Mouse (Mus musculus): ENCODE measurements around the gene Klhl22.

Gene Klhl22

GRCm38 (mm10) chr16:17759344-17759773, at the start of gene Klhl22:
Gene Klhl22, plus strand, starts transcription at chr16:17759618.
- peaks cover 41% of the 10 kb centered on the region for H3K27me3 ChIP-seq (ENCODE audit: insufficient read depth, low read length)
- H3K9me3 ChIP-seq (ENCODE audit: low read length) = peaks cover 17% of the 10 kb centered on the region
- H3K4me1 ChIP-seq (replicated peaks; ENCODE audit: low read depth, low read length) = peaks cover 40% of the 10 kb centered on the region
- peaks cover 26% of the 10 kb centered on the region for H3K36me3 ChIP-seq (ENCODE audit: insufficient read depth, low read length)
- peak within 1 kb of the TSS; percentile 80 for H3K4me3 ChIP-seq (replicated peaks; ENCODE audit: low read length)
- no peak for TF ChIP-seq CTCF (conservative IDR thresholded peaks at IDR 0.05; ENCODE audit: low read length)
- TF ChIP-seq NANOG (IDR thresholded peaks at IDR 0.05; ENCODE audit: borderline replicate concordance, low read length) = no peak
- TF ChIP-seq POU5F1 (IDR thresholded peaks at IDR 0.05; ENCODE audit: borderline replicate concordance, low read length) = no peak

- Histone ChIP-seq H3K4me1 (replicated peaks; ENCODE audit: low read depth, low read length) (peaks cover 16% of the 10 kb centered on the region), H3K9me3 (ENCODE audit: low read length) (no peaks in the 10 kb centered on the region), H3K4me3 (replicated peaks; ENCODE audit: low read length) (no peak overlapping the region), H3K27me3 (ENCODE audit: insufficient read depth, low read length) (no peaks in the 10 kb centered on the region), H3K36me3 (ENCODE audit: insufficient read depth, low read length) (peaks cover 8% of the 10 kb centered on the region; the same call in 1 of the 2 replicates)
- no peak for TF ChIP-seq POU5F1 (IDR thresholded peaks at IDR 0.05; ENCODE audit: borderline replicate concordance, low read length)
- no peak for TF ChIP-seq CTCF (conservative IDR thresholded peaks at IDR 0.05; ENCODE audit: low read length)
- TF ChIP-seq NANOG (IDR thresholded peaks at IDR 0.05; ENCODE audit: borderline replicate concordance, low read length) = no peak
Measured at GRCm38 (mm10) chr16:17717791-17718190, 41.6 kb upstream of the Klhl22 start.

- TF ChIP-seq CTCF (conservative IDR thresholded peaks at IDR 0.05; ENCODE audit: low read length) = no peak
- TF ChIP-seq NANOG (IDR thresholded peaks at IDR 0.05; ENCODE audit: borderline replicate concordance, low read length) = no peak
- no peaks in the 10 kb centered on the region for H3K9me3 ChIP-seq (ENCODE audit: low read length)
- no peaks in the 10 kb centered on the region for H3K27me3 ChIP-seq (ENCODE audit: insufficient read depth, low read length)
- peak overlapping the region; percentile 96 for H3K4me3 ChIP-seq (replicated peaks; ENCODE audit: low read length)
- H3K36me3 ChIP-seq (ENCODE audit: insufficient read depth, low read length) = peaks cover 8% of the 10 kb centered on the region; the same call in 1 of the 2 replicates
- peaks cover 16% of the 10 kb centered on the region for H3K4me1 ChIP-seq (replicated peaks; ENCODE audit: low read depth, low read length)
Measured at GRCm38 (mm10) chr16:17721114-17721808, 38.2 kb upstream of the Klhl22 start.

GRCm38 (mm10) chr16:17721822-17722460, 37.5 kb upstream of the Klhl22 start:
- H3K4me3 ChIP-seq (replicated peaks; ENCODE audit: low read length) = peak overlapping the region; percentile 96

GRCm38 (mm10) chr16:17722461-17723324, 36.7 kb upstream of the Klhl22 start:
- TF ChIP-seq CTCF (conservative IDR thresholded peaks at IDR 0.05; ENCODE audit: low read length) (0 out of 2 replicates have a peak, but pooled peaks have one; percentile 6), NANOG (IDR thresholded peaks at IDR 0.05; ENCODE audit: borderline replicate concordance, low read length) (no peak), POU5F1 (IDR thresholded peaks at IDR 0.05; ENCODE audit: borderline replicate concordance, low read length) (no peak)
- peaks cover 19% of the 10 kb centered on the region for H3K4me1 ChIP-seq (replicated peaks; ENCODE audit: low read depth, low read length)
- H3K36me3 ChIP-seq (ENCODE audit: insufficient read depth, low read length) = peaks cover 8% of the 10 kb centered on the region; the same call in 1 of the 2 replicates
- peak overlapping the region; percentile 96 for H3K4me3 ChIP-seq (replicated peaks; ENCODE audit: low read length)
- H3K27me3 ChIP-seq (ENCODE audit: insufficient read depth, low read length) = no peaks in the 10 kb centered on the region
- H3K9me3 ChIP-seq (ENCODE audit: low read length) = no peaks in the 10 kb centered on the region

More at GRCm38 (mm10) chr16:17721822-17722460, 37.5 kb upstream of the Klhl22 start:
- H3K4me1 ChIP-seq (replicated peaks; ENCODE audit: low read depth, low read length) = peaks cover 16% of the 10 kb centered on the region
- no peak for TF ChIP-seq POU5F1 (IDR thresholded peaks at IDR 0.05; ENCODE audit: borderline replicate concordance, low read length)
- no peak for TF ChIP-seq NANOG (IDR thresholded peaks at IDR 0.05; ENCODE audit: borderline replicate concordance, low read length)
- TF ChIP-seq CTCF (conservative IDR thresholded peaks at IDR 0.05; ENCODE audit: low read length) = no peak
- no peaks in the 10 kb centered on the region for H3K27me3 ChIP-seq (ENCODE audit: insufficient read depth, low read length)
- no peaks in the 10 kb centered on the region for H3K9me3 ChIP-seq (ENCODE audit: low read length)
- H3K36me3 ChIP-seq (ENCODE audit: insufficient read depth, low read length) = peaks cover 8% of the 10 kb centered on the region; the same call in 1 of the 2 replicates

GRCm38 (mm10) chr16:17723325-17723626, 36.1 kb upstream of the Klhl22 start:
- TF ChIP-seq NANOG (IDR thresholded peaks at IDR 0.05; ENCODE audit: borderline replicate concordance, low read length) (no peak), CTCF (conservative IDR thresholded peaks at IDR 0.05; ENCODE audit: low read length) (no peak), POU5F1 (IDR thresholded peaks at IDR 0.05; ENCODE audit: borderline replicate concordance, low read length) (no peak)
- no peaks in the 10 kb centered on the region for H3K27me3 ChIP-seq (ENCODE audit: insufficient read depth, low read length)
- H3K4me3 ChIP-seq (replicated peaks; ENCODE audit: low read length) = 0 out of 2 replicates have a peak overlapping the region, but pooled peaks have one; percentile 96
- peaks cover 8% of the 10 kb centered on the region; the same call in 1 of the 2 replicates for H3K36me3 ChIP-seq (ENCODE audit: insufficient read depth, low read length)
- H3K4me1 ChIP-seq (replicated peaks; ENCODE audit: low read depth, low read length) = peaks cover 20% of the 10 kb centered on the region
- H3K9me3 ChIP-seq (ENCODE audit: low read length) = no peaks in the 10 kb centered on the region

- Histone ChIP-seq H3K4me1 (replicated peaks; ENCODE audit: low read depth, low read length) (peaks cover 20% of the 10 kb centered on the region), H3K36me3 (ENCODE audit: insufficient read depth, low read length) (peaks cover 7% of the 10 kb centered on the region; the same call in 1 of the 2 replicates), H3K27me3 (ENCODE audit: insufficient read depth, low read length) (no peaks in the 10 kb centered on the region), H3K4me3 (replicated peaks; ENCODE audit: low read length) (no peak overlapping the region), H3K9me3 (ENCODE audit: low read length) (no peaks in the 10 kb centered on the region)
- TF ChIP-seq CTCF (conservative IDR thresholded peaks at IDR 0.05; ENCODE audit: low read length) (no peak), NANOG (IDR thresholded peaks at IDR 0.05; ENCODE audit: borderline replicate concordance, low read length) (no peak), POU5F1 (IDR thresholded peaks at IDR 0.05; ENCODE audit: borderline replicate concordance, low read length) (no peak)
Measured at GRCm38 (mm10) chr16:17724448-17724847, 35.0 kb upstream of the Klhl22 start.
